Mouse (Mus musculus) myocyte (in vitro differentiated cells): Measurements from ENCODE around the gene Helz. TPM values are rescaled to one million over a fixed set of nuclear protein-coding genes. Genes with fewer than 3 reads are reported as not detected.

Experiments
- H3K27me3 ChIP-seq: one replicate; pipeline ENCODE4 v1.6.1; 2011; ENCODE audit not compliant: control insufficient read depth, insufficient read depth, insufficient read length
- H3K36me3 ChIP-seq: one replicate; pipeline ENCODE4 v1.6.1; 2011; ENCODE audit not compliant: control insufficient read depth, insufficient read depth
- H3K4me2 ChIP-seq: one replicate; pipeline ENCODE4 v1.6.1; 2011; ENCODE audit warnings: low read depth, control low read depth
- H3K4me3 ChIP-seq: one replicate; pipeline ENCODE4 v1.5.1; 2011; ENCODE audit warnings: mild to moderate bottlenecking, control low read depth, moderate library complexity
- H3K79me2 ChIP-seq: one replicate; pipeline ENCODE4 v1.6.1; 2011; ENCODE audit not compliant: control insufficient read depth, insufficient read depth
- H3ac ChIP-seq: one replicate; pipeline ENCODE4 v1.6.1; 2011; ENCODE audit not compliant: control insufficient read depth, insufficient read length
- CEBPB ChIP-seq: IDR thresholded peaks from 2 replicates; pipeline ENCODE4 v1.6.1; 2011; ENCODE audit warnings: mild to moderate bottlenecking, moderate library complexity; ENCODE audit not compliant: poor library complexity, insufficient read depth, severe bottlenecking
- E2F4 ChIP-seq: IDR thresholded peaks from one replicate; pipeline ENCODE4 v1.6.1; 2011; ENCODE audit warnings: mild to moderate bottlenecking, control low read depth, moderate library complexity; ENCODE audit not compliant: insufficient read depth
- MAX ChIP-seq: IDR thresholded peaks from one replicate; pipeline ENCODE4 v1.6.1; 2011; ENCODE audit warnings: low read depth, mild to moderate bottlenecking, control low read depth
- MYOD1 ChIP-seq, 3 experiments: IDR thresholded peaks; one replicate each; pipeline ENCODE4 v1.6.1; 2011; ENCODE audit warnings: control low read depth in 2 of 3, low read depth in 2 of 3, mild to moderate bottlenecking in 2 of 3, moderate library complexity in 1 of 3; ENCODE audit not compliant: insufficient read length in 2 of 3, control insufficient read depth in 1 of 3
- MYOG ChIP-seq, 3 experiments: IDR thresholded peaks; one replicate each; pipeline ENCODE4 v1.6.1; 2011; ENCODE audit warnings: control low read depth in 2 of 3, low read depth in 2 of 3, mild to moderate bottlenecking in 2 of 3; ENCODE audit not compliant: insufficient read length in 2 of 3, control insufficient read depth in 1 of 3, insufficient read depth in 1 of 3
- POLR2A ChIP-seq: IDR thresholded peaks from one replicate; pipeline ENCODE4 v1.6.1; 2011; ENCODE audit warnings: low read depth, mild to moderate bottlenecking, control low read depth, moderate library complexity; ENCODE audit not compliant: insufficient read length
- POLR2AphosphoS2 ChIP-seq: IDR thresholded peaks from one replicate; pipeline ENCODE4 v1.6.1; 2011; ENCODE audit warnings: low read depth, control low read depth; ENCODE audit not compliant: insufficient read length
- REST ChIP-seq: IDR thresholded peaks from one replicate; pipeline ENCODE4 v1.6.1; 2011; ENCODE audit warnings: mild to moderate bottlenecking, control low read depth, moderate library complexity; ENCODE audit not compliant: insufficient read depth, insufficient read length
- SRF ChIP-seq: IDR thresholded peaks from one replicate; pipeline ENCODE4 v1.6.1; 2011; ENCODE audit warnings: low read depth; ENCODE audit not compliant: control insufficient read depth, insufficient read length
- TCF12 ChIP-seq: IDR thresholded peaks from one replicate; pipeline ENCODE4 v1.6.1; 2011; ENCODE audit warnings: mild to moderate bottlenecking, control low read depth; ENCODE audit not compliant: poor library complexity, insufficient read depth, severe bottlenecking
- TCF3 ChIP-seq: IDR thresholded peaks from one replicate; pipeline ENCODE4 v1.6.1; 2011; ENCODE audit warnings: low read depth, control low read depth; ENCODE audit not compliant: insufficient read length
- USF1 ChIP-seq: IDR thresholded peaks from one replicate; pipeline ENCODE4 v1.6.1; 2011; ENCODE audit warnings: low read depth, mild to moderate bottlenecking, control low read depth, moderate library complexity
- polyA plus RNA-seq: library from polyadenylated mRNA; unstranded; fragments of >200 nt; fragmentation: generic; extraction: Trizol; gene quantifications from one replicate; pipeline ENCODE4 v1.2.1, GENCODE M21; 2012; ENCODE audit warnings: missing spikeins

Gene Helz
- polyA plus RNA-seq, 1 experiment, result 5.8 TPM

- Histone ChIP-seq H3K27me3 (no peaks in the 10 kb centered on the region), H3K79me2 (no peaks in the 10 kb centered on the region), H3K36me3 (peaks cover 4% of the 10 kb centered on the region), H3ac (no peak overlapping the region), H3K4me3 (no peak overlapping the region), H3K4me2 (peak overlapping the region; percentile 40)
- no peak for TF ChIP-seq MYOD1 (IDR thresholded peaks at IDR 0.05; ENCODE audit: control insufficient read depth in 1 of 3, insufficient read length in 2 of 3, low read depth in 2 of 3)
- peak; percentile 37; the same call in 1 of the 2 replicates for TF ChIP-seq CEBPB
Measured at GRCm38 (mm10) chr11:107651391-107651790, 103.7 kb downstream of the Helz start.

GRCm38 (mm10) chr11:107652137-107652536 is 104.4 kb downstream of the Helz start:
- no peak overlapping the region for H3ac ChIP-seq
- H3K27me3 ChIP-seq, result no peaks in the 10 kb centered on the region
- no peak overlapping the region for H3K4me3 ChIP-seq
- H3K4me2 ChIP-seq, result peak overlapping the region; percentile 40
- H3K36me3 ChIP-seq, result peaks cover 4% of the 10 kb centered on the region
- no peak for TF ChIP-seq SRF
- peak; percentile 65 to 96 (median 93) for TF ChIP-seq MYOD1 (IDR thresholded peaks at IDR 0.05; ENCODE audit: control insufficient read depth in 1 of 3, insufficient read length in 2 of 3, low read depth in 2 of 3)
- peak; percentile 56 for TF ChIP-seq TCF3
- peak in 1 of 3 experiments; percentile 2 for TF ChIP-seq MYOG (IDR thresholded peaks at IDR 0.05; ENCODE audit: control insufficient read depth in 1 of 3, insufficient read depth in 1 of 3, insufficient read length in 2 of 3, low read depth in 2 of 3)
- no peaks in the 10 kb centered on the region for H3K79me2 ChIP-seq

- Histone ChIP-seq H3ac (no peak overlapping the region), H3K36me3 (peaks cover 7% of the 10 kb centered on the region), H3K4me3 (no peak overlapping the region), H3K4me2 (no peak overlapping the region), H3K27me3 (no peaks in the 10 kb centered on the region), H3K79me2 (no peaks in the 10 kb centered on the region)
- TF ChIP-seq POLR2A (no peak), CEBPB (no peak), MAX (no peak), USF1 (no peak), TCF12 (no peak), TCF3 (no peak), MYOG (IDR thresholded peaks at IDR 0.05; ENCODE audit: control insufficient read depth in 1 of 3, insufficient read depth in 1 of 3, insufficient read length in 2 of 3, low read depth in 2 of 3) (no peak), POLR2AphosphoS2 (no peak), MYOD1 (IDR thresholded peaks at IDR 0.05; ENCODE audit: control insufficient read depth in 1 of 3, insufficient read length in 2 of 3, low read depth in 2 of 3) (no peak), E2F4 (no peak), REST (no peak)
Measured at GRCm38 (mm10) chr11:107655538-107655937, 107.8 kb downstream of the Helz start.

GRCm38 (mm10) chr11:107657117-107657516 is 109.4 kb downstream of the Helz start:
- Histone ChIP-seq H3ac (no peak overlapping the region), H3K36me3 (peaks cover 19% of the 10 kb centered on the region), H3K4me3 (no peak overlapping the region), H3K4me2 (no peak overlapping the region), H3K27me3 (no peaks in the 10 kb centered on the region), H3K79me2 (no peaks in the 10 kb centered on the region)
- TF ChIP-seq POLR2A (no peak), MYOG (IDR thresholded peaks at IDR 0.05; ENCODE audit: control insufficient read depth in 1 of 3, insufficient read depth in 1 of 3, insufficient read length in 2 of 3, low read depth in 2 of 3) (no peak), MAX (no peak)

- H3K4me2 ChIP-seq, result no peak overlapping the region
- TF ChIP-seq MYOD1 (IDR thresholded peaks at IDR 0.05; ENCODE audit: control insufficient read depth in 1 of 3, insufficient read length in 2 of 3, low read depth in 2 of 3) (no peak), MYOG (IDR thresholded peaks at IDR 0.05; ENCODE audit: control insufficient read depth in 1 of 3, insufficient read depth in 1 of 3, insufficient read length in 2 of 3, low read depth in 2 of 3) (no peak), USF1 (no peak), SRF (no peak), E2F4 (no peak), REST (no peak), CEBPB (no peak), TCF12 (no peak), TCF3 (no peak), POLR2A (no peak), MAX (no peak), POLR2AphosphoS2 (no peak)
- H3K27me3 ChIP-seq, result no peaks in the 10 kb centered on the region
- H3K4me3 ChIP-seq, result no peak overlapping the region
- H3K79me2 ChIP-seq, result no peaks in the 10 kb centered on the region
- peaks cover 19% of the 10 kb centered on the region for H3K36me3 ChIP-seq
- H3ac ChIP-seq, result no peak overlapping the region
Measured at GRCm38 (mm10) chr11:107660452-107660851, 112.7 kb downstream of the Helz start.
